Mouse (Mus musculus) small intestine, adult 2 months (tissue): ENCODE data around the gene Fam160a1. TPM values are rescaled to one million over a fixed set of nuclear protein-coding genes. Genes with fewer than 3 reads are reported as not detected.

Experiments used
- H3K27ac ChIP-seq: fragments of 200-500 bp; 2 replicates; pipeline ENCODE4 v1.5.1; 2012; ENCODE audit warnings: low read depth, low read length, control low read depth, inconsistent platforms; ENCODE audit not compliant: insufficient read depth
- H3K27me3 ChIP-seq: fragments of 200-500 bp; 2 replicates; pipeline ENCODE4 v1.6.1; 2012; ENCODE audit warnings: mild to moderate bottlenecking, moderate library complexity, low read length, inconsistent platforms; ENCODE audit not compliant: control insufficient read depth, insufficient read depth
- H3K36me3 ChIP-seq: fragments of 200-500 bp; 2 replicates; pipeline ENCODE4 v1.6.1; 2012; ENCODE audit warnings: mild to moderate bottlenecking, low read length, control low read depth, inconsistent platforms; ENCODE audit not compliant: control insufficient read depth, insufficient read depth
- H3K4me1 ChIP-seq: fragments of 200-500 bp; 2 replicates; pipeline ENCODE4 v1.6.1; 2012; ENCODE audit warnings: low read length, inconsistent platforms, mixed read lengths; ENCODE audit not compliant: control insufficient read depth, insufficient read depth, insufficient read length
- H3K4me3 ChIP-seq: fragments of 200-500 bp; 2 replicates; pipeline ENCODE4 v1.5.1; 2012; ENCODE audit warnings: low read depth, mild to moderate bottlenecking, control low read depth, inconsistent platforms, low read length, moderate library complexity
- CTCF ChIP-seq: fragments of 200-500 bp; IDR thresholded peaks from 2 replicates; pipeline ENCODE4 v1.5.1; 2012; ENCODE audit warnings: low read depth, mild to moderate bottlenecking, control low read depth, inconsistent platforms, low read length, moderate library complexity, mixed read lengths; ENCODE audit not compliant: insufficient replicate concordance, insufficient read length; ENCODE audit errors: extremely low read depth
- POLR2A ChIP-seq: fragments of 200-500 bp; IDR thresholded peaks from 2 replicates; pipeline ENCODE4 v1.6.1; 2012; ENCODE audit warnings: low read depth, mild to moderate bottlenecking, control low read depth, inconsistent platforms, low read length, moderate library complexity
- WGBS: fragments of 180-500 bp; shearing (Covaris S2); methylation state at CpG from one replicate; pipeline ENCODE4 v1.1.7; 2018; 5-methylcytosine and 5-hydroxymethylcytosine counted together
- polyA plus RNA-seq: library from polyadenylated mRNA; depleted of rRNA; stranded (reverse); fragments of >200 nt; gene quantifications from 2 replicates; pipeline ENCODE4 v1.2.3, GENCODE M21; 2012

Fam160a1 gene
- polyA plus RNA-seq, 1 experiment: 12.6 TPM

GRCm38 (mm10) chr3:85645517-85646004 lies 171.5 kb downstream of the Fam160a1 start:
- WGBS: 78% methylated on average over 7 of the region's 7 CpGs
- TF ChIP-seq CTCF (no peak), POLR2A (no peak)
- Histone ChIP-seq H3K4me1 (no peaks in the 10 kb centered on the region), H3K27me3 (no peaks in the 10 kb centered on the region), H3K36me3 (peaks cover 2% of the 10 kb centered on the region; the same call in 1 of the 2 replicates), H3K27ac (no peak overlapping the region), H3K4me3 (no peak overlapping the region)

- Histone ChIP-seq H3K27ac (no peak overlapping the region), H3K4me1 (no peaks in the 10 kb centered on the region), H3K36me3 (peaks cover 2% of the 10 kb centered on the region; the same call in 1 of the 2 replicates), H3K4me3 (no peak overlapping the region), H3K27me3 (no peaks in the 10 kb centered on the region)
- TF ChIP-seq CTCF: no peak
- TF ChIP-seq POLR2A: no peak
- 92% methylated on average over 3 of the region's 3 CpGs for whole genome bisulfite sequencing
Measured at GRCm38 (mm10) chr3:85644814-85645213, 172.3 kb downstream of the Fam160a1 start.

- 75% methylated on average over 3 of the region's 3 CpGs for WGBS
- H3K4me3 ChIP-seq: no peak overlapping the region
- peaks cover 4% of the 10 kb centered on the region; the same call in 1 of the 2 replicates for H3K36me3 ChIP-seq
- H3K4me1 ChIP-seq: no peaks in the 10 kb centered on the region
- TF ChIP-seq CTCF (no peak), POLR2A (no peak)
- no peaks in the 10 kb centered on the region for H3K27me3 ChIP-seq
- H3K27ac ChIP-seq: no peak overlapping the region
Measured at GRCm38 (mm10) chr3:85641751-85642150, 175.3 kb downstream of the Fam160a1 start.

GRCm38 (mm10) chr3:85636716-85637447 lies 180.2 kb downstream of the Fam160a1 start:
- Histone ChIP-seq H3K27me3 (no peaks in the 10 kb centered on the region), H3K36me3 (peaks cover 1% of the 10 kb centered on the region; the same call in 1 of the 2 replicates), H3K27ac (no peak overlapping the region), H3K4me1 (0 out of 2 replicates have a peak, but pooled peaks cover 2% of the 10 kb centered on the region), H3K4me3 (no peak overlapping the region)
- 92% methylated on average over 5 of the region's 5 CpGs for WGBS
- TF ChIP-seq POLR2A (no peak), CTCF (no peak)

- Histone ChIP-seq H3K27ac (no peak overlapping the region), H3K36me3 (peaks cover 1% of the 10 kb centered on the region; the same call in 1 of the 2 replicates), H3K4me3 (no peak overlapping the region), H3K4me1 (0 out of 2 replicates have a peak, but pooled peaks cover 2% of the 10 kb centered on the region), H3K27me3 (no peaks in the 10 kb centered on the region)
- 82% methylated on average over 2 of the region's 2 CpGs for WGBS
- no peak for TF ChIP-seq CTCF
- no peak for TF ChIP-seq POLR2A
Measured at GRCm38 (mm10) chr3:85635591-85635990, 181.5 kb downstream of the Fam160a1 start.

GRCm38 (mm10) chr3:85635126-85635419 lies 182.0 kb downstream of the Fam160a1 start:
- Histone ChIP-seq H3K4me3 (no peak overlapping the region), H3K4me1 (0 out of 2 replicates have a peak, but pooled peaks cover 2% of the 10 kb centered on the region), H3K36me3 (peaks cover 1% of the 10 kb centered on the region; the same call in 1 of the 2 replicates), H3K27ac (no peak overlapping the region), H3K27me3 (no peaks in the 10 kb centered on the region)
- TF ChIP-seq POLR2A (no peak), CTCF (no peak)
- WGBS: 21% methylated on average over 2 of the region's 2 CpGs

- peaks cover 1% of the 10 kb centered on the region; the same call in 1 of the 2 replicates for H3K36me3 ChIP-seq
- H3K27me3 ChIP-seq: no peaks in the 10 kb centered on the region
- H3K4me1 ChIP-seq: 0 out of 2 replicates have a peak, but pooled peaks cover 2% of the 10 kb centered on the region
- WGBS: 86% methylated on average over 8 of the region's 8 CpGs
- H3K27ac ChIP-seq: no peak overlapping the region
- H3K4me3 ChIP-seq: no peak overlapping the region
- TF ChIP-seq CTCF (no peak), POLR2A (no peak)
Measured at GRCm38 (mm10) chr3:85634389-85635125, 182.5 kb downstream of the Fam160a1 start.
